ENCODE assay signal across 22 mouse cellular contexts in the genomic region with DNA sequence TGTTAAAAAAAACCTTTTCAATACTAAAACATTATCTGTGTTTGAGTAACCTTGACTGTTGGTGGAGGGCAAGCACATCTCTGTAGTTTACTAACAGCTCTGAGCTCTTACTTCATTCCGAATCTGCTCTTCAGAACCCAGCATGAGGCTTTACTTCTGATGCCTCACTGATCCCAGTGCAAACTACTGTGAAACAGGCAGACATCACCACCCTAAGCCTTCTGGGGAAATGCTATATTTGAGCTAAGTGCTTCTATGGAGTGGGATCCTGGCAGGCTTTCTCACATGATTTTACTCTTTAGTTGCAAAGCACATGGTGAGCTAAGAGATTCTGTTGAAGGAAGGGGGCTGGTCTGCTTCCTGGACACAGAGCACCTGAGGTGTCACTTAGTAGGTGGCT.
DNase-seq lines count a peak whose midpoint lies in the region; ATAC-seq and TF ChIP-seq lines count a peak whose summit lies in the region.
"Had no signal": no experiment of that assay in that cellular context is flagged by ENCODE, and none has a peak within 500 bp of the region (broad histone marks: within the 10 kb centered on the region; RNA-seq: fewer than 3 reads in every experiment).

No protein-coding gene starts in this region.

- H3K4me2 ChIP-seq in forebrain, postnatal 0 days (ENCODE audit: low read depth): no peak overlapping the region
- H3K4me2 ChIP-seq in forebrain, embryonic 16.5 days (ENCODE audit: low read length): no peak overlapping the region
- H3K4me2 ChIP-seq in heart, embryonic 14.5 days (ENCODE audit: low read length): peak overlapping the region; percentile 57
- no peak overlapping the region for H3K4me2 ChIP-seq in midbrain, embryonic 16.5 days (ENCODE audit: low read length)
- no peak overlapping the region for H3K4me2 ChIP-seq in midbrain, embryonic 11.5 days
- H3K4me2 ChIP-seq in intestine, embryonic 16.5 days (ENCODE audit: low read depth, low read length): no peak overlapping the region
- H3K4me2 ChIP-seq: forebrain, embryonic 12.5 days; hindbrain, embryonic 13.5 days; limb, embryonic 13.5 days; liver, embryonic 13.5 days; lung, embryonic 14.5 days had no signal

- no peak overlapping the region for H3K27ac ChIP-seq in forebrain, postnatal 0 days (ENCODE audit: low read depth, low read length)
- H3K27ac ChIP-seq in forebrain, embryonic 16.5 days (ENCODE audit: low read length): no peak overlapping the region
- H3K27ac ChIP-seq in heart, embryonic 14.5 days (replicated peaks in 1 of 2; ENCODE audit: control insufficient read depth in 1 of 2, insufficient read depth in 1 of 2, low read depth in 2 of 2, low read length in 2 of 2): peak overlapping the region; percentile 62 to 78
- peak overlapping the region; percentile 47; the same call in 1 of the 2 replicates for H3K27ac ChIP-seq in midbrain, embryonic 16.5 days (ENCODE audit: low read length)
- no peak overlapping the region for H3K27ac ChIP-seq in midbrain, embryonic 11.5 days (ENCODE audit: low read depth, low read length)
- no peak overlapping the region for H3K27ac ChIP-seq in intestine, embryonic 16.5 days (ENCODE audit: low read length)
- H3K27ac ChIP-seq: embryonic facial prominence, embryonic 10.5 days; forebrain, embryonic 12.5 days; hindbrain, embryonic 13.5 days; limb, embryonic 13.5 days; liver, embryonic 13.5 days had no signal

- no peak overlapping the region for H3K9ac ChIP-seq in forebrain, postnatal 0 days
- H3K9ac ChIP-seq in forebrain, embryonic 16.5 days (replicated peaks; ENCODE audit: low read depth, low read length): no peak overlapping the region
- H3K9ac ChIP-seq in heart, embryonic 14.5 days (ENCODE audit: low read length): no peak overlapping the region
- H3K9ac ChIP-seq in midbrain, embryonic 16.5 days (ENCODE audit: low read depth, low read length): no peak overlapping the region
- H3K9ac ChIP-seq in midbrain, embryonic 11.5 days (ENCODE audit: low read length): no peak overlapping the region
- no peak overlapping the region for H3K9ac ChIP-seq in intestine, embryonic 16.5 days (ENCODE audit: low read depth, low read length)
- H3K9ac ChIP-seq: forebrain, embryonic 12.5 days; hindbrain, embryonic 13.5 days; limb, embryonic 13.5 days; liver, embryonic 13.5 days; lung, embryonic 14.5 days had no signal

- no peaks in the 10 kb centered on the region for H3K4me1 ChIP-seq in forebrain, postnatal 0 days (ENCODE audit: insufficient read depth)
- no peaks in the 10 kb centered on the region for H3K4me1 ChIP-seq in forebrain, embryonic 16.5 days (replicated peaks; ENCODE audit: control insufficient read depth, insufficient read depth, low read length)
- peaks cover 26 to 53% of the 10 kb centered on the region in 2 experiments for H3K4me1 ChIP-seq in heart, embryonic 14.5 days (ENCODE audit: control insufficient read depth in 2 of 2, insufficient read depth in 2 of 2, low read length in 2 of 2)
- H3K4me1 ChIP-seq in midbrain, embryonic 16.5 days (ENCODE audit: control insufficient read depth, insufficient read depth, low read length): peaks cover 6% of the 10 kb centered on the region; the same call in 1 of the 2 replicates
- H3K4me1 ChIP-seq in midbrain, embryonic 11.5 days (ENCODE audit: control insufficient read depth, insufficient read depth, low read length): no peaks in the 10 kb centered on the region
- no peaks in the 10 kb centered on the region for H3K4me1 ChIP-seq in intestine, embryonic 16.5 days (ENCODE audit: control insufficient read depth, insufficient read depth, low read length)
- H3K4me1 ChIP-seq: forebrain, embryonic 12.5 days; liver, embryonic 13.5 days had no signal

- no peak overlapping the region for H3K4me3 ChIP-seq in forebrain, postnatal 0 days (ENCODE audit: low read depth, low read length)
- H3K4me3 ChIP-seq in forebrain, embryonic 16.5 days (replicated peaks; ENCODE audit: low read length): no peak overlapping the region
- H3K4me3 ChIP-seq in heart, embryonic 14.5 days (ENCODE audit: control insufficient read depth in 1 of 2, insufficient read depth in 1 of 2, low read depth in 1 of 2, low read length in 2 of 2): no peak overlapping the region
- no peak overlapping the region for H3K4me3 ChIP-seq in midbrain, embryonic 16.5 days (ENCODE audit: low read depth, low read length)
- no peak overlapping the region for H3K4me3 ChIP-seq in midbrain, embryonic 11.5 days (ENCODE audit: low read depth, low read length)
- H3K4me3 ChIP-seq in intestine, embryonic 16.5 days (ENCODE audit: low read length): no peak overlapping the region
- H3K4me3 ChIP-seq: embryonic facial prominence, embryonic 10.5 days; forebrain, embryonic 12.5 days; hindbrain, embryonic 13.5 days; limb, embryonic 13.5 days; liver, embryonic 13.5 days had no signal

- no peaks in the 10 kb centered on the region for H3K36me3 ChIP-seq in forebrain, postnatal 0 days (ENCODE audit: insufficient read depth)
- H3K36me3 ChIP-seq in forebrain, embryonic 16.5 days (ENCODE audit: control insufficient read depth, insufficient read depth): no peaks in the 10 kb centered on the region
- no peaks in the 10 kb centered on the region for H3K36me3 ChIP-seq in heart, embryonic 14.5 days (ENCODE audit: control insufficient read depth, insufficient read depth, low read length)
- no peaks in the 10 kb centered on the region for H3K36me3 ChIP-seq in midbrain, embryonic 16.5 days (ENCODE audit: control insufficient read depth, insufficient read depth, low read length)
- H3K36me3 ChIP-seq in midbrain, embryonic 11.5 days (ENCODE audit: control insufficient read depth, insufficient read depth, low read length): no peaks in the 10 kb centered on the region
- H3K36me3 ChIP-seq in intestine, embryonic 16.5 days (ENCODE audit: control insufficient read depth, insufficient read depth, low read length): no peaks in the 10 kb centered on the region
- H3K36me3 ChIP-seq: embryonic facial prominence, embryonic 10.5 days; forebrain, embryonic 12.5 days; G1E; hindbrain, embryonic 13.5 days; limb, embryonic 13.5 days; liver, embryonic 13.5 days had no signal

- H3K27me3 ChIP-seq in forebrain, postnatal 0 days (ENCODE audit: insufficient read depth, low read length): no peaks in the 10 kb centered on the region
- no peaks in the 10 kb centered on the region for H3K27me3 ChIP-seq in forebrain, embryonic 16.5 days (replicated peaks; ENCODE audit: control insufficient read depth, insufficient read depth, low read length)
- H3K27me3 ChIP-seq in heart, embryonic 14.5 days (ENCODE audit: control insufficient read depth, insufficient read depth, low read length): no peaks in the 10 kb centered on the region
- no peaks in the 10 kb centered on the region for H3K27me3 ChIP-seq in midbrain, embryonic 16.5 days (ENCODE audit: control insufficient read depth, insufficient read depth, low read depth, low read length)
- H3K27me3 ChIP-seq in midbrain, embryonic 11.5 days (ENCODE audit: control insufficient read depth, insufficient read depth, low read length): no peaks in the 10 kb centered on the region
- no peaks in the 10 kb centered on the region for H3K27me3 ChIP-seq in intestine, embryonic 16.5 days (replicated peaks; ENCODE audit: control insufficient read depth, insufficient read depth, low read length)
- H3K27me3 ChIP-seq: forebrain, embryonic 12.5 days; hindbrain, embryonic 13.5 days; limb, embryonic 13.5 days had no signal

- peak; percentile 7 for DNase-seq in forebrain, postnatal 0 days
- no peak for DNase-seq in heart, adult 8-10 months (ENCODE audit: low spot score)
- DNase-seq in midbrain, embryonic 11.5 days (ENCODE audit: low spot score, missing footprints): no peak
- peak; percentile 69 for DNase-seq in telencephalon, adult 2 months (ENCODE audit: low read depth, low spot score)
- DNase-seq: adrenal gland, postnatal 36 days; kidney, adult 8-10 months; kidney, postnatal 14 days; liver, embryonic 13.5 days; lung, embryonic 14.5 days; lung, postnatal 36 days; spleen, adult 18-20 months; thymus, postnatal 36 days had no signal

- TF ChIP-seq CTCF in forebrain, postnatal 0 days (IDR thresholded peaks at IDR 0.05; ENCODE audit: low read depth): no peak

- ATAC-seq in forebrain, postnatal 0 days: no peak; the same call in 1 of the 2 replicates
- no peak for ATAC-seq in forebrain, embryonic 16.5 days
- no peak; the same call in 1 of the 2 replicates for ATAC-seq in heart, embryonic 14.5 days (ENCODE audit: insufficient number of reproducible peaks, insufficient read depth, low FRiP score, low read depth)
- no peak for ATAC-seq in midbrain, embryonic 16.5 days
- no peak for ATAC-seq in midbrain, embryonic 11.5 days (ENCODE audit: low FRiP score)
- no peak for ATAC-seq in intestine, embryonic 16.5 days
- ATAC-seq: inflammation-experienced regulatory T-cells, adult 6 months had no signal

- H3K9me3 ChIP-seq in forebrain, postnatal 0 days (ENCODE audit: low read length): no peaks in the 10 kb centered on the region
- no peaks in the 10 kb centered on the region for H3K9me3 ChIP-seq in forebrain, embryonic 16.5 days (ENCODE audit: control insufficient read depth, low read length)
- H3K9me3 ChIP-seq in heart, embryonic 14.5 days (ENCODE audit: control insufficient read depth, low read length): no peaks in the 10 kb centered on the region
- H3K9me3 ChIP-seq in midbrain, embryonic 16.5 days (replicated peaks; ENCODE audit: control insufficient read depth, low read length, poor library complexity, severe bottlenecking): no peaks in the 10 kb centered on the region
- H3K9me3 ChIP-seq in midbrain, embryonic 11.5 days (ENCODE audit: control insufficient read depth, low read length): no peaks in the 10 kb centered on the region
- no peaks in the 10 kb centered on the region for H3K9me3 ChIP-seq in intestine, embryonic 16.5 days (ENCODE audit: control insufficient read depth, low read length)
- H3K9me3 ChIP-seq: embryonic facial prominence, embryonic 10.5 days; forebrain, embryonic 12.5 days; hindbrain, embryonic 13.5 days; limb, embryonic 13.5 days; liver, embryonic 13.5 days had no signal

- 60% methylated on average over 1 of the region's 1 CpGs for WGBS in forebrain, postnatal 0 days
- WGBS in forebrain, embryonic 16.5 days: 66% methylated on average over 1 of the region's 1 CpGs
- 40% methylated on average over 1 of the region's 1 CpGs for WGBS in heart, embryonic 14.5 days
- 41% methylated on average over 1 of the region's 1 CpGs for WGBS in midbrain, embryonic 16.5 days
- WGBS in midbrain, embryonic 11.5 days: 74% methylated on average over 1 of the region's 1 CpGs
- WGBS in intestine, embryonic 16.5 days: 69% methylated on average over 1 of the region's 1 CpGs

Comparison
In these comparisons a context has a peak if more than half of its experiments do, and no peak if none do; other contexts are left out.
1. H3K27ac ChIP-seq: peak in heart, embryonic 14.5 days (2 of 2) and midbrain, embryonic 16.5 days (single experiment); none in forebrain, postnatal 0 days (single experiment), forebrain, embryonic 16.5 days (single experiment), midbrain, embryonic 11.5 days (single experiment) and intestine, embryonic 16.5 days (single experiment).
2. DNase-seq: peak in forebrain, postnatal 0 days (single experiment) and telencephalon, adult 2 months (single experiment); none in heart, adult 8-10 months (single experiment) and midbrain, embryonic 11.5 days (single experiment).